Mouse (Mus musculus): Measurements from ENCODE around the gene 0610037L13Rik.

GRCm38 (mm10) chr4:107899211-107899927 is 9.8 kb downstream of the 0610037L13Rik start:
- TF ChIP-seq POLR2A (IDR thresholded peaks at IDR 0.05; ENCODE audit: insufficient read length, low read depth): no peak
- no peak for TF ChIP-seq USF1 (IDR thresholded peaks at IDR 0.05; ENCODE audit: low read depth)
- no peak for TF ChIP-seq E2F4 (IDR thresholded peaks at IDR 0.05; ENCODE audit: insufficient read depth)
- TF ChIP-seq POLR2AphosphoS2 (IDR thresholded peaks at IDR 0.05; ENCODE audit: insufficient read length, low read depth): no peak
- no peak for TF ChIP-seq TCF12 (IDR thresholded peaks at IDR 0.05; ENCODE audit: insufficient read depth, poor library complexity, severe bottlenecking)
- no peak for TF ChIP-seq MAX (IDR thresholded peaks at IDR 0.05; ENCODE audit: low read depth)
- TF ChIP-seq CEBPB (IDR thresholded peaks at IDR 0.05; ENCODE audit: insufficient read depth, poor library complexity, severe bottlenecking): no peak
- TF ChIP-seq TCF3 (IDR thresholded peaks at IDR 0.05; ENCODE audit: insufficient read length, low read depth): no peak
- TF ChIP-seq MYOG (IDR thresholded peaks at IDR 0.05; ENCODE audit: control insufficient read depth in 1 of 3, insufficient read depth in 1 of 3, insufficient read length in 2 of 3, low read depth in 2 of 3): no peak
- TF ChIP-seq REST (IDR thresholded peaks at IDR 0.05; ENCODE audit: insufficient read depth, insufficient read length): no peak
- TF ChIP-seq MYOD1 (IDR thresholded peaks at IDR 0.05; ENCODE audit: control insufficient read depth in 1 of 3, insufficient read length in 2 of 3, low read depth in 2 of 3): no peak

Measured in myocyte (in vitro differentiated cells).